Mouse (Mus musculus) liver, postnatal 0 days (tissue): ENCODE results near the gene Hnrnpk.

Experiments used
- CTCF ChIP-seq: sonication (generic); IDR thresholded peaks from 2 replicates; pipeline ENCODE4 v1.5.1; 2016; ENCODE audit warnings: antibody characterized with exemption, low read depth
- EP300 ChIP-seq: IDR thresholded peaks from 2 replicates; pipeline ENCODE4 v1.6.1; 2016; ENCODE audit warnings: antibody characterized with exemption, low read depth, mild to moderate bottlenecking

- TF ChIP-seq CTCF (no peak), EP300 (no peak)
Measured at GRCm38 (mm10) chr13:58373153-58373470, 30.0 kb downstream of the Hnrnpk start.
